Mouse (Mus musculus) heart, embryonic 16.5 days (tissue): Measurements from ENCODE around the gene Adprhl1. TPM values are rescaled to one million over a fixed set of nuclear protein-coding genes. Genes with fewer than 3 reads are reported as not detected.

Experiments used
- ATAC-seq: fragments of 200-750 bp; cut with Nextera tagmentation; replicated peaks from 2 replicates; pipeline ENCODE4 v1.8.0; 2017; ENCODE audit warnings: moderate number of reproducible peaks; ENCODE audit not compliant: insufficient read depth, low FRiP score; ENCODE audit errors: extremely low read depth
- H3K27ac ChIP-seq: fragments of 300-500 bp; sonication (generic); 2 replicates; pipeline ENCODE4 v1.5.1; 2014; ENCODE audit warnings: mild to moderate bottlenecking, low read length, control low read depth, moderate library complexity
- H3K27me3 ChIP-seq: fragments of 300-500 bp; sonication (generic); 2 replicates; pipeline ENCODE4 v1.6.1; 2014; ENCODE audit warnings: low read length, mixed read lengths; ENCODE audit not compliant: control insufficient read depth, insufficient read depth
- H3K36me3 ChIP-seq: fragments of 300-500 bp; sonication (generic); 2 replicates; pipeline ENCODE4 v1.6.1; 2014; ENCODE audit not compliant: control insufficient read depth, insufficient read depth
- H3K4me1 ChIP-seq: fragments of 300-500 bp; sonication (generic); 2 replicates; pipeline ENCODE4 v1.6.1; 2014; ENCODE audit warnings: low read length, mixed read lengths; ENCODE audit not compliant: control insufficient read depth, insufficient read depth
- H3K4me2 ChIP-seq: fragments of 300-500 bp; sonication (generic); 2 replicates; pipeline ENCODE4 v1.6.1; 2014; ENCODE audit warnings: low read depth, mild to moderate bottlenecking, control low read depth, low read length
- H3K4me3 ChIP-seq: fragments of 300-500 bp; sonication (generic); 2 replicates; pipeline ENCODE4 v1.5.1; 2014; ENCODE audit warnings: mild to moderate bottlenecking, control low read depth, low read length
- H3K9ac ChIP-seq: fragments of 300-500 bp; sonication (generic); 2 replicates; pipeline ENCODE4 v1.6.1; 2014; ENCODE audit warnings: low read length, control low read depth
- H3K9me3 ChIP-seq: fragments of 300-500 bp; sonication (generic); replicated peaks from 2 replicates; pipeline ENCODE4 v1.6.1; 2016; ENCODE audit warnings: low read length; ENCODE audit not compliant: control insufficient read depth
- WGBS: fragments of 180-500 bp; shearing (Covaris S2); extraction: QIAGEN DNeasy Blood & Tissue Kit; methylation state at CpG from one replicate; pipeline ENCODE4 v1.1.7; 2014; 5-methylcytosine and 5-hydroxymethylcytosine counted together
- polyA plus RNA-seq: library from polyadenylated mRNA; unstranded; fragments of >200 nt; fragmentation: Nextera tagmentation; extraction: Ambion mirVana; gene quantifications from 2 replicates; pipeline ENCODE4 v1.2.1, GENCODE M21; 2015

Adprhl1 gene
- polyA plus RNA-seq, 1 experiment from 2014 or later: 250 TPM

DNA sequence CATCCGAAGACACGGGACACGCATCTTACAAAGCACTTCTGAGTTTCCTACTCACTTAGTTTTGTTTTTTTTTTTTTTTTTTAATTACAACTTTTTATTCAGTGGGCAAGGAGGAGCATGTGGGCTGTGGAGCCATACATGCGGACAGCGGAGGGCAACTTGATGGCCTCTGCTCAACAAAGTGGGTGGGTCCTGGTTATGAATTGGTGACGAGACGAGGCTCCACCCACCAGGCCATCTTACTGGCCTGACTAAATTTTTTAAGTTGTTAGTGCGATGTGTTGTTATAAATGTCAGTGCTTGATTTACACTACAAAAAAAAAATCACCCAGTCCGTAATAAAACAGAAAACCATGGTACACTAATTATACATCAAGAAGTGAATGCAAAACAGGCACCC, 73.6 kb downstream of the Adprhl1 start:
- no peaks in the 10 kb centered on the region for H3K27me3 ChIP-seq
- no peak overlapping the region for H3K4me2 ChIP-seq
- H3K27ac ChIP-seq: peak overlapping the region; percentile 83
- no peak overlapping the region for H3K9ac ChIP-seq
- H3K9me3 ChIP-seq: no peaks in the 10 kb centered on the region
- peaks cover 11% of the 10 kb centered on the region for H3K36me3 ChIP-seq
- H3K4me3 ChIP-seq: no peak overlapping the region
- WGBS: 68% methylated on average over 9 of the region's 9 CpGs
- ATAC-seq: no peak
- H3K4me1 ChIP-seq: peaks cover 13% of the 10 kb centered on the region

DNA sequence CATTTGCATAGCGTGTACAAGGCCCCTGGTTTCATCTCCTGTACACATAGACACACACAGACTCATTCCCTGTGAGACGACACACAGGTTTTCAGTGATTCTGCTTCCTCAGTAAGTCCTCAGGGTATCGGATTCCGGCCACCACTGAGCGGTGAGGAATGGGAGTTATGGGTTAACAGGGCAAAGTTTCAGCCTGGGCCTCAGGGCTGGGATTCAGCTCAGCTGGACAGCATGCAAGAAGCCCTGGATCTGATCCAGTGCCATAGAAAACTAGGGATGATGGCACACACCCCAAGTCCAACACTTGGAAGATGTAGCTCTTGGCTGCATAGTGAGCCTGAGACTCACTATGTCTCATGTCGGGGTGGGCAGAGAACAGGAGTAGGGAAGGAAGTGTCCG, 74.0 kb downstream of the Adprhl1 start:
- H3K4me3 ChIP-seq: no peak overlapping the region
- no peak overlapping the region for H3K27ac ChIP-seq
- H3K4me1 ChIP-seq: peaks cover 13% of the 10 kb centered on the region
- WGBS: 59% methylated on average over 7 of the region's 7 CpGs
- no peak overlapping the region for H3K9ac ChIP-seq
- H3K9me3 ChIP-seq: no peaks in the 10 kb centered on the region
- no peak for ATAC-seq
- H3K36me3 ChIP-seq: peaks cover 16% of the 10 kb centered on the region
- no peaks in the 10 kb centered on the region for H3K27me3 ChIP-seq
- H3K4me2 ChIP-seq: no peak overlapping the region

DNA sequence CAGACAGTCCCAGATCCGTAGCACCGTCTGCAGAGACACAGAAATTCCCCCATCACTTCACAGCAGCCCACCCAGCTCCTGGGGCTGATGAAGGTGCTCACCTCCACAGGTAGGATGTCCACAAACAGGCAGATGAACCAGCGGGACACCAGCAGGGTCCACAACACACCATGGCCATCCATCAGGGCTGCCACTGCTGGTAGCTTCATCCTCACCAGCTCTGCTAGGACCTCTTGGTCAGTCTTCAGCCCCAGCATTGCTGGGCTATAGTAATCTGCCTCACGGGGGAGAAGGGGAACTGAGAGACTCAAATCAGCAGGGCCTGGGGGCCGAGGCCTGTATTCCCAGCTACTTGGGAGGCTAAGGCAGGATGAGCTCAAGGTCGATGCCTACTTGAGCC, 74.5 kb downstream of the Adprhl1 start:
- Histone ChIP-seq H3K27ac (no peak overlapping the region), H3K9me3 (no peaks in the 10 kb centered on the region), H3K4me3 (no peak overlapping the region), H3K4me1 (peaks cover 13% of the 10 kb centered on the region), H3K36me3 (peaks cover 18% of the 10 kb centered on the region), H3K9ac (no peak overlapping the region), H3K27me3 (no peaks in the 10 kb centered on the region), H3K4me2 (no peak overlapping the region)
- 61% methylated on average over 6 of the region's 6 CpGs for WGBS
- no peak for ATAC-seq

DNA sequence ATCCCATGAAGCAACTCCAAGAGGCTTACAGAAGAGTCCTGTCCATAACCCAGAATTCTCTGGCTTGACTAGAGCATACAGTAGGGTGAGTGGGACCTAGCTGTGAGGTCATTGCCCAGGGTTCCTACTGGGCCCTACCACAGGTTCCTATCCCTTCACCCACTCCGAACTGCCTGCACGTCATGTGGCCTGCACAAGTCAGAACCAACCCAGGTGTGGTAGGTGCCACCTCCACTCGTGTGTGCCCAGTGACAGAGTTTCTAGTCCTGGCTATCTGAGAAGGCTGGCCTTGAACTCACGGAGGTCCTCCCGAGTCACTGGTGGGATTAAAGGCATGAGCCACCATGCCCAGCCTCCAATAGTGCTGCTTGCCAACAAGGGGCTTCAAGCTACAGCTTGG, 75.8 kb downstream of the Adprhl1 start:
- Histone ChIP-seq H3K9me3 (no peaks in the 10 kb centered on the region), H3K4me2 (no peak overlapping the region), H3K4me3 (no peak overlapping the region), H3K27ac (no peak overlapping the region), H3K9ac (no peak overlapping the region), H3K36me3 (peaks cover 28% of the 10 kb centered on the region), H3K4me1 (peaks cover 13% of the 10 kb centered on the region), H3K27me3 (no peaks in the 10 kb centered on the region)
- WGBS: 89% methylated on average over 5 of the region's 5 CpGs
- no peak for ATAC-seq

DNA sequence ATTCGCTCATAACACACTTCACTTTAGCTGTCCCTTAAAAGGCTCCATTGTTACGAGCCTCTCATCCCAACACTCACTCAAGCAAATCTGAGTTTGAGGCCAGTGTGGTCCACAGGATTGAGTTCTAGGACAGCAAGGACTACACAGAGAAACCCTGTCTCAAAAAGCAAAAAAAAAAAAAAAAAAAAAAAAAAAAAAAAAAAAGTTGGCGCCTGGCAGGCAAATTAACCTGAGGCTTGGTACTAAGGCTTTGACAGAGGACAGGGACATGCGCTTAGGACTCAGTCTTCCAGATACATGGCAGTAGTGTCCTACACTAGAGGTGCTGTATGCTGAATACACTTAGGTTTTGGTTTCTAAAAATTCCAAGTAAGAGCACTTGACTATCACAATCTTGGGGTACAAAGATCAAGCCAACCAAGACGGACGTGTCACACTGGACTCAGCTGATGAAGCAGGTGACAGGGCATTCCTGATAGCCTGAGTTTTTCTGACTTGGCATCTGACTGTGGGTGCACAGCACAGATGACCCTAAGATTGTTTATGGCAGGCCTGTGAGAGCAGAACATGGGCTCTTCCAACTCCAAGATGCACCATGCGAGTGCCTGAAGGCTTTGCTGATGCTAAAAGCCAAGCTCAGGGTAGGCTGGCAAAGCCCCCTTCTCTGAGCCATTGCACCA, 76.6 kb downstream of the Adprhl1 start:
- no peaks in the 10 kb centered on the region for H3K27me3 ChIP-seq
- H3K36me3 ChIP-seq: peaks cover 36% of the 10 kb centered on the region
- no peak for ATAC-seq
- no peak overlapping the region for H3K4me2 ChIP-seq
- H3K4me3 ChIP-seq: no peak overlapping the region
- H3K4me1 ChIP-seq: peaks cover 13% of the 10 kb centered on the region
- WGBS: 84% methylated on average over 7 of the region's 7 CpGs
- H3K9ac ChIP-seq: no peak overlapping the region
- no peaks in the 10 kb centered on the region for H3K9me3 ChIP-seq
- H3K27ac ChIP-seq: no peak overlapping the region

DNA sequence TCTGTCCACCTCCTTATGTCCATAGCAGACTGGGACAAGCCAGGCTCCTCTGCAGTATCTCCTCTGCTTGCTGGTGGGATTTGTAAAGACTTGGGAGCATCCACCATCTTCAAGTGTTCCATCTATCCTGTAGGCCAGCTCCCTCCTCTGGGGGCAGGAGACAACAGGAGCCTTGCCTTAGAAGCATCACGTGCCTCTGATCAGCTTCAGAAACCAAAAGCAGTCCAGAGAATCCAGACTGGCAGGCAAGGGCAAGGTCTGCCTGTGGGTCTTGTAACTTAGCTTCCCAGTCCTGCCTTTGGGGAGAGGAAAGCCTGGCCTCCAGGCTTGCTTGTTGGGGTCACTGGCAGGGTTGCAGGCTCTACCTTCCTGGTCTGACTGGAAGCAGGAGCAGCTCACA, 78.3 kb downstream of the Adprhl1 start:
- peaks cover 36% of the 10 kb centered on the region for H3K36me3 ChIP-seq
- 82% methylated on average over 1 of the region's 1 CpGs for WGBS

DNA sequence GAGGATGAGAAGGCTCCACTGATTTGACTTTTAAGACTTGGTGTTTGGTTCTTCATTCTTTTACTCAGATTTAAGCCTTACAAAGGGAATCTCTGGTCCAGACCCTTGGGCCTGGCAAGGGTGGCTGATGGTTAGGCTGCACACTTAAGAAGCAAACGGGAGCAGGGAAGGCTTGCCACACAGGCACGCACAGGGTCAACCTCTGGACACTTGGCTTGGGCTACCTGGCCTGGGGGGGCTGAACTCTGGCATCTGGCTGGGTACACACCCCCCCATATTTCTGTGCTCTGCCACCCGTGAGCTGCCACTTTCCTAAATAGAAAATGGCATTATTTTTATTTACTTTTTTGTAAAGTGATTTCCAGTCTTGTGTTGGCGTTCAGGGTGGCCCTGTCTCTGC, 79.2 kb downstream of the Adprhl1 start:
- no peak overlapping the region for H3K4me3 ChIP-seq
- no peak overlapping the region for H3K4me2 ChIP-seq
- ATAC-seq: no peak
- no peak overlapping the region for H3K9ac ChIP-seq
- peaks cover 36% of the 10 kb centered on the region for H3K36me3 ChIP-seq
- no peak overlapping the region for H3K27ac ChIP-seq
- 89% methylated on average over 4 of the region's 4 CpGs for WGBS
- no peaks in the 10 kb centered on the region for H3K27me3 ChIP-seq
- H3K4me1 ChIP-seq: peaks cover 8% of the 10 kb centered on the region
- H3K9me3 ChIP-seq: no peaks in the 10 kb centered on the region

More for the DNA sequence above, 78.3 kb downstream of the Adprhl1 start:
- H3K4me1 ChIP-seq: peaks cover 7% of the 10 kb centered on the region
- H3K9ac ChIP-seq: no peak overlapping the region
- H3K4me2 ChIP-seq: no peak overlapping the region
- H3K4me3 ChIP-seq: no peak overlapping the region
- ATAC-seq: no peak
- H3K9me3 ChIP-seq: no peaks in the 10 kb centered on the region
- no peak overlapping the region for H3K27ac ChIP-seq
- no peaks in the 10 kb centered on the region for H3K27me3 ChIP-seq

DNA sequence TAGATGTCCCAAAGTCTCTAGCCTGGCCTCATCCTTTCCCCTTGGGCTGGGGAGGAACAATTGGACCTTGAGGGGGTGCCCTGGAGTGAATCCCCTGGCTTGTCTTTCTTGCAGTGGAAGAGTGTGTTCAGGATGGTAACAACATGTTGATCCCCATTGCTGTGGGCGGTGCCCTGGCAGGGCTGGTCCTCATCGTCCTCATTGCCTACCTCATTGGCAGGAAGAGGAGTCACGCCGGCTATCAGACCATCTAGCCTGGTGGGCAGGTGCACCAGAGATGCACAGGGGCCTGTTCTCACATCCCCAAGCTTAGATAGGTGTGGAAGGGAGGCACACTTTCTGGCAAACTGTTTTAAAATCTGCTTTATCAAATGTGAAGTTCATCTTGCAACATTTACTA, 79.7 kb downstream of the Adprhl1 start:
- no peak overlapping the region for H3K27ac ChIP-seq
- H3K4me1 ChIP-seq: peaks cover 8% of the 10 kb centered on the region
- H3K9me3 ChIP-seq: no peaks in the 10 kb centered on the region
- H3K9ac ChIP-seq: no peak overlapping the region
- no peak for ATAC-seq
- no peak overlapping the region for H3K4me2 ChIP-seq
- no peak overlapping the region for H3K4me3 ChIP-seq
- H3K27me3 ChIP-seq: no peaks in the 10 kb centered on the region
- WGBS: 78% methylated on average over 4 of the region's 4 CpGs
- peaks cover 36% of the 10 kb centered on the region for H3K36me3 ChIP-seq
